Mouse (Mus musculus): Measurements from ENCODE around the gene Gpr141. TPM values are rescaled to one million over a fixed set of nuclear protein-coding genes. Genes with fewer than 3 reads are reported as not detected.

The Gpr141 gene
- 0.12 TPM in 1 of 2 replicates, not detected in the other for polyA plus RNA-seq (2014; fragmentation: Nextera tagmentation; extraction: Ambion mirVana)

DNA sequence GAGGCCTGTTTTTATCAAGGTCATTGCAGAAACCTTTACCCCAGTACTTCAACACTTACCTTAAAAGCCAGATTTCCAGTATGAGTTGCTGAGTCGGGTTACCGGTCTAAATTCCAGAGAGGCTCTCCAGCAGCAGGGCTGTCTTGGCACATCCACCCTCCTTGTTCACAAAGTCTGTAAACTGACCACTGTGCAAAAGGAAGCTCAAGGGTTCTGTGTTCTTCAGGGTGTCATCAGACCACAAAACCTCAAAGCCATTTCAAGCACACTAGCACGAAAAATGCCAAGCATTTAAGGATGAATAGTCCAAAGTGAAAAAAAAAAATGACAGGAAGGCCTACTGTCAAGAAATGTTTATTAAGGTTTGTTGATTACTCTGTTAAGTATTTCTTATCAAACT is at the start of gene Gpr141:
Gpr141 (minus strand) TSS at position 187 of the 400 bp plus-strand sequence.
- H3K4me2 ChIP-seq (replicated peaks; ENCODE audit: low read depth, low read length), result no peak within 1 kb of the TSS
- H3K36me3 ChIP-seq (ENCODE audit: control insufficient read depth, insufficient read depth, low read length), result no peaks in the 10 kb centered on the region
- H3K27me3 ChIP-seq (ENCODE audit: control insufficient read depth, insufficient read depth, low read length), result no peaks in the 10 kb centered on the region
- H3K9me3 ChIP-seq (ENCODE audit: control insufficient read depth, low read length), result no peaks in the 10 kb centered on the region
- no peak within 1 kb of the TSS for H3K4me3 ChIP-seq (ENCODE audit: low read depth, low read length)
- ATAC-seq (ENCODE audit: low FRiP score) (no peak), DNase-seq (ENCODE audit: low spot score) (no peak)
- H3K9ac ChIP-seq (ENCODE audit: low read depth, low read length), result no peak within 1 kb of the TSS
- WGBS, result 71% methylated on average over 3 of the region's 3 CpGs
- H3K4me1 ChIP-seq (replicated peaks; ENCODE audit: control insufficient read depth, insufficient read depth, low read length), result no peaks in the 10 kb centered on the region
- no peak within 1 kb of the TSS for H3K27ac ChIP-seq (ENCODE audit: low read depth, low read length)

DNA sequence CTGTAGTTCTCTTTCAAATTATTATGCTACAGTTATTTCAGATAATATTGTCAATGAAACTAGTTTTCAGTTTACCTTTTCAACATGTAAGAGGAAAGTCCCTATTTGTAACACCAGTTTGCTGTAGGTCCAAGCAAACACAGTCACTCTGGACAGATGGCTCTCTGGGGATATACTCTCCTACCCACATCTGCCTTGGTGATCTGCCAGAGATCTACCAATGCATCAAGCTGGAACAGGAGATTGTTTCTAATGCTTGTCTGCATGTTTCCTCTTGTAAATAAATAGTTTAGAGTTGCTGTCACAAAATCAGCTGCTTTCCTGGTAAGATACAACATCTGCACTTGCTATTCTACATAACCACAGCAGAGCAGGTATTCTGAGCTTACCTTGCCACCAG is 40.2 kb upstream of the Gpr141 start:
- Histone ChIP-seq H3K36me3 (ENCODE audit: control insufficient read depth, insufficient read depth, low read length) (no peaks in the 10 kb centered on the region), H3K9me3 (ENCODE audit: control insufficient read depth, low read length) (no peaks in the 10 kb centered on the region), H3K4me3 (ENCODE audit: low read depth, low read length) (no peak overlapping the region), H3K27ac (ENCODE audit: low read depth, low read length) (no peak overlapping the region), H3K4me1 (replicated peaks; ENCODE audit: control insufficient read depth, insufficient read depth, low read length) (no peaks in the 10 kb centered on the region), H3K27me3 (ENCODE audit: control insufficient read depth, insufficient read depth, low read length) (no peaks in the 10 kb centered on the region), H3K9ac (ENCODE audit: low read depth, low read length) (no peak overlapping the region), H3K4me2 (replicated peaks; ENCODE audit: low read depth, low read length) (no peak overlapping the region)
- DNase-seq (ENCODE audit: low spot score), result no peak
- ATAC-seq (ENCODE audit: low FRiP score), result no peak

- Histone ChIP-seq H3K4me2 (replicated peaks; ENCODE audit: low read depth, low read length) (no peak overlapping the region), H3K27me3 (ENCODE audit: control insufficient read depth, insufficient read depth, low read length) (no peaks in the 10 kb centered on the region), H3K9me3 (ENCODE audit: control insufficient read depth, low read length) (no peaks in the 10 kb centered on the region), H3K27ac (ENCODE audit: low read depth, low read length) (no peak overlapping the region), H3K9ac (ENCODE audit: low read depth, low read length) (no peak overlapping the region), H3K36me3 (ENCODE audit: control insufficient read depth, insufficient read depth, low read length) (no peaks in the 10 kb centered on the region), H3K4me1 (replicated peaks; ENCODE audit: control insufficient read depth, insufficient read depth, low read length) (no peaks in the 10 kb centered on the region), H3K4me3 (ENCODE audit: low read depth, low read length) (no peak overlapping the region)
- WGBS, result 85% methylated on average over 9 of the region's 9 CpGs
- DNase-seq (ENCODE audit: low spot score) (no peak), ATAC-seq (ENCODE audit: low FRiP score) (no peak)
Observed at GRCm38 (mm10) chr13:19854629-19855333, 30.7 kb upstream of the Gpr141 start.

DNA sequence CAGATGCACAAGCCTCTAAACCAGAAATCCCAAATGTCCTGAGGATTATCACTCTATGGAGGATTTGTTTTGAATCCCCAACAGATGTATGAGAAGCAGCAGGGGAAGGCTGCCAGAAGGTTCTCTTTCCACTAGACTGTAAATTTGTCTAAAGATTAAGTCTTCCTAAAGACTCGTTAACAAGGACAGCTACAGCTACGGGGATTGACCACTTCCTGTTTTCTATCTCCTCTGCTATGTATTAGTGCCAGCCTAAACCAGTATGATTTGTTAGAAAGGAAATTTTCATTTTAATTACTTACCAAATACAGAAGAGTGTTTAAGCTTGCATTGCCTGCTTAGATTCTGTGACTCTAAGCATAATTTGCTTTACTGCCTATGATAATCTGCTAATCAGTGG is 30.0 kb upstream of the Gpr141 start:
- Histone ChIP-seq H3K4me2 (replicated peaks; ENCODE audit: low read depth, low read length) (no peak overlapping the region), H3K27me3 (ENCODE audit: control insufficient read depth, insufficient read depth, low read length) (no peaks in the 10 kb centered on the region), H3K9me3 (ENCODE audit: control insufficient read depth, low read length) (no peaks in the 10 kb centered on the region), H3K4me1 (replicated peaks; ENCODE audit: control insufficient read depth, insufficient read depth, low read length) (no peaks in the 10 kb centered on the region), H3K9ac (ENCODE audit: low read depth, low read length) (no peak overlapping the region), H3K27ac (ENCODE audit: low read depth, low read length) (no peak overlapping the region), H3K4me3 (ENCODE audit: low read depth, low read length) (no peak overlapping the region), H3K36me3 (ENCODE audit: control insufficient read depth, insufficient read depth, low read length) (no peaks in the 10 kb centered on the region)
- ATAC-seq (ENCODE audit: low FRiP score) (no peak), DNase-seq (ENCODE audit: low spot score) (no peak)
- WGBS, result 88% methylated on average over 2 of the region's 2 CpGs

GRCm38 (mm10) chr13:19843448-19843847 is 19.4 kb upstream of the Gpr141 start:
- Histone ChIP-seq H3K4me3 (ENCODE audit: low read depth, low read length) (no peak overlapping the region), H3K36me3 (ENCODE audit: control insufficient read depth, insufficient read depth, low read length) (no peaks in the 10 kb centered on the region), H3K9me3 (ENCODE audit: control insufficient read depth, low read length) (no peaks in the 10 kb centered on the region), H3K4me1 (replicated peaks; ENCODE audit: control insufficient read depth, insufficient read depth, low read length) (no peaks in the 10 kb centered on the region), H3K9ac (ENCODE audit: low read depth, low read length) (no peak overlapping the region), H3K27me3 (ENCODE audit: control insufficient read depth, insufficient read depth, low read length) (no peaks in the 10 kb centered on the region), H3K27ac (ENCODE audit: low read depth, low read length) (no peak overlapping the region), H3K4me2 (replicated peaks; ENCODE audit: low read depth, low read length) (no peak overlapping the region)
- DNase-seq (ENCODE audit: low spot score) (no peak), ATAC-seq (ENCODE audit: low FRiP score) (no peak)
- WGBS, result 89% methylated on average over 2 of the region's 2 CpGs

DNA sequence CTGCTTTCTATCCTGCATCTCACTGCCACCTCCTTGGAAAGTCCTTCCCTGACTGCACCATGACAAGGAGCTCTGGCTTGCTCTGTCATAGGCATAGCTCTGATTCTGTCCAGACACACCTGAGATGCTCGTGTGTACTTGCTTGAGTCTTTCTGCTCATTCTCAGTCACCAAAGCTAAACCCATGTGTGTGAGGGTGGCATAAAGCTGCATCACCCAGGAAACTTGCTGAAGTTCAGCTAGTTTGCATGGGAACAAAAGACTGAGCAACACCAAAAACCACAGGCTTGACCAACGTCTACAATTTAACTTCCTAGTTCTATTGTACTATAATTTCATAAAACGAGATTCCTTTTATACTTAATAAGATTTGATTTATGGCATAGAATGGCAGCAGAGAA is 18.6 kb upstream of the Gpr141 start:
- WGBS, result 76% methylated on average over 3 of the region's 3 CpGs
- Histone ChIP-seq H3K4me1 (replicated peaks; ENCODE audit: control insufficient read depth, insufficient read depth, low read length) (no peaks in the 10 kb centered on the region), H3K27me3 (ENCODE audit: control insufficient read depth, insufficient read depth, low read length) (no peaks in the 10 kb centered on the region), H3K36me3 (ENCODE audit: control insufficient read depth, insufficient read depth, low read length) (no peaks in the 10 kb centered on the region), H3K4me3 (ENCODE audit: low read depth, low read length) (no peak overlapping the region), H3K9ac (ENCODE audit: low read depth, low read length) (no peak overlapping the region), H3K27ac (ENCODE audit: low read depth, low read length) (no peak overlapping the region), H3K9me3 (ENCODE audit: control insufficient read depth, low read length) (no peaks in the 10 kb centered on the region), H3K4me2 (replicated peaks; ENCODE audit: low read depth, low read length) (no peak overlapping the region)
- DNase-seq (ENCODE audit: low spot score), result no peak
- ATAC-seq (ENCODE audit: low FRiP score), result no peak

DNA sequence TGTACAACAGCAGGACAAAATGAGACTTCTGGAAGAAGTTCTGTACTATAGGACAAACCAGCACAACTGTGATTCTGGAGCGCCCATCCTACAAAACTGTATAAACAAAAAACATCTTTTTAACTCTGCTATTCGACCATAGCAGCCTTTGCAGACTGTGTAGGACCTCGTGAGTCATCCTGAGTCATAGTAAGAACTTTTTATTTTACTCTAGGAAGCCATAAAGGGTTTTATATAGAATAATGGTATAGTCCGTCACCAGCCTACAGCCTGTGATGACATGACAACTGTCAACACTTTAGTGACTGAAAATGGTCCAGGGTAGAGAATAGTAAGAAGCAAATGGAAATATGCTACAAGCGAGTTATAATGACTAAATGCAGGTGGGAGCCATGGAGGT is 17.6 kb upstream of the Gpr141 start:
- H3K4me2 ChIP-seq (replicated peaks; ENCODE audit: low read depth, low read length), result no peak overlapping the region
- H3K27ac ChIP-seq (ENCODE audit: low read depth, low read length), result no peak overlapping the region
- H3K4me3 ChIP-seq (ENCODE audit: low read depth, low read length), result no peak overlapping the region
- DNase-seq (ENCODE audit: low spot score), result no peak
- H3K4me1 ChIP-seq (replicated peaks; ENCODE audit: control insufficient read depth, insufficient read depth, low read length), result no peaks in the 10 kb centered on the region
- H3K9me3 ChIP-seq (ENCODE audit: control insufficient read depth, low read length), result no peaks in the 10 kb centered on the region
- WGBS, result 78% methylated on average over 5 of the region's 5 CpGs
- no peaks in the 10 kb centered on the region for H3K27me3 ChIP-seq (ENCODE audit: control insufficient read depth, insufficient read depth, low read length)
- H3K36me3 ChIP-seq (ENCODE audit: control insufficient read depth, insufficient read depth, low read length), result no peaks in the 10 kb centered on the region
- ATAC-seq (ENCODE audit: low FRiP score), result no peak
- no peak overlapping the region for H3K9ac ChIP-seq (ENCODE audit: low read depth, low read length)

GRCm38 (mm10) chr13:19840206-19840605 is 16.1 kb upstream of the Gpr141 start:
- ATAC-seq (ENCODE audit: low FRiP score), result no peak
- WGBS, result 90% methylated on average over 1 of the region's 1 CpGs
- no peaks in the 10 kb centered on the region for H3K9me3 ChIP-seq (ENCODE audit: control insufficient read depth, low read length)

GRCm38 (mm10) chr13:19830560-19830959 is 6.5 kb upstream of the Gpr141 start:
- H3K4me2 ChIP-seq (replicated peaks; ENCODE audit: low read depth, low read length), result no peak overlapping the region
- no peaks in the 10 kb centered on the region for H3K36me3 ChIP-seq (ENCODE audit: control insufficient read depth, insufficient read depth, low read length)
- no peak for ATAC-seq (ENCODE audit: low FRiP score)
- H3K9me3 ChIP-seq (ENCODE audit: control insufficient read depth, low read length), result no peaks in the 10 kb centered on the region
- no peaks in the 10 kb centered on the region for H3K27me3 ChIP-seq (ENCODE audit: control insufficient read depth, insufficient read depth, low read length)
- no peaks in the 10 kb centered on the region for H3K4me1 ChIP-seq (replicated peaks; ENCODE audit: control insufficient read depth, insufficient read depth, low read length)
- no peak overlapping the region for H3K9ac ChIP-seq (ENCODE audit: low read depth, low read length)
- 96% methylated on average over 4 of the region's 4 CpGs for WGBS
- H3K4me3 ChIP-seq (ENCODE audit: low read depth, low read length), result no peak overlapping the region
- DNase-seq (ENCODE audit: low spot score), result no peak
- H3K27ac ChIP-seq (ENCODE audit: low read depth, low read length), result no peak overlapping the region

More at GRCm38 (mm10) chr13:19840206-19840605, 16.1 kb upstream of the Gpr141 start:
- no peaks in the 10 kb centered on the region for H3K36me3 ChIP-seq (ENCODE audit: control insufficient read depth, insufficient read depth, low read length)
- no peak overlapping the region for H3K4me2 ChIP-seq (replicated peaks; ENCODE audit: low read depth, low read length)
- H3K4me3 ChIP-seq (ENCODE audit: low read depth, low read length), result no peak overlapping the region
- H3K27me3 ChIP-seq (ENCODE audit: control insufficient read depth, insufficient read depth, low read length), result no peaks in the 10 kb centered on the region
- DNase-seq (ENCODE audit: low spot score), result no peak
- no peaks in the 10 kb centered on the region for H3K4me1 ChIP-seq (replicated peaks; ENCODE audit: control insufficient read depth, insufficient read depth, low read length)
- no peak overlapping the region for H3K27ac ChIP-seq (ENCODE audit: low read depth, low read length)
- H3K9ac ChIP-seq (ENCODE audit: low read depth, low read length), result no peak overlapping the region
